Comparison of ENCODE assay signal across 8 mouse cellular contexts in genomic region chr13:68999826-69000225, GRCm38 (mm10). TPM values are rescaled to one million over a fixed set of nuclear protein-coding genes. Genes with fewer than 3 reads are reported as not detected.
DNase-seq lines count a peak whose midpoint lies in the region; ATAC-seq and TF ChIP-seq lines count a peak whose summit lies in the region.

No protein-coding gene starts in this region.

- no peak for TF ChIP-seq CTCF in thymus, adult 2 months (IDR thresholded peaks at IDR 0.05; ENCODE audit: borderline replicate concordance, control insufficient read depth, extremely low read depth, insufficient read depth, low read length, poor library complexity)

- H3K9ac ChIP-seq in heart, embryonic 14.5 days (ENCODE audit: low read length) = peak overlapping the region; percentile 71; the same call in 1 of the 2 replicates
- peak overlapping the region; percentile 84; the same call in 1 of the 2 replicates for H3K9ac ChIP-seq in hindbrain, embryonic 12.5 days
- peak overlapping the region; percentile 72; the same call in 1 of the 2 replicates for H3K9ac ChIP-seq in midbrain, embryonic 11.5 days (ENCODE audit: low read length)

- H3K36me3 ChIP-seq in heart, embryonic 14.5 days (ENCODE audit: control insufficient read depth, insufficient read depth, low read length) = no peaks in the 10 kb centered on the region
- H3K36me3 ChIP-seq in hindbrain, embryonic 12.5 days = no peaks in the 10 kb centered on the region
- H3K36me3 ChIP-seq in midbrain, embryonic 11.5 days (ENCODE audit: control insufficient read depth, insufficient read depth, low read length) = no peaks in the 10 kb centered on the region
- no peaks in the 10 kb centered on the region for H3K36me3 ChIP-seq in thymus, adult 2 months (ENCODE audit: control insufficient read depth, insufficient read depth, low read length)

- H3K4me2 ChIP-seq in heart, embryonic 14.5 days (ENCODE audit: low read length) = peak overlapping the region; percentile 95
- peak overlapping the region; percentile 94 for H3K4me2 ChIP-seq in hindbrain, embryonic 12.5 days (replicated peaks)
- H3K4me2 ChIP-seq in midbrain, embryonic 11.5 days = peak overlapping the region; percentile 88

- H3K9me3 ChIP-seq in heart, embryonic 14.5 days (ENCODE audit: control insufficient read depth, low read length) = no peaks in the 10 kb centered on the region
- no peaks in the 10 kb centered on the region for H3K9me3 ChIP-seq in hindbrain, embryonic 12.5 days (replicated peaks)
- no peaks in the 10 kb centered on the region for H3K9me3 ChIP-seq in midbrain, embryonic 11.5 days (ENCODE audit: control insufficient read depth, low read length)

- 0 out of 2 replicates have a peak, but pooled peaks have one; percentile 2 for ATAC-seq in heart, embryonic 14.5 days (ENCODE audit: insufficient number of reproducible peaks, insufficient read depth, low FRiP score, low read depth)
- no peak for ATAC-seq in hindbrain, embryonic 12.5 days (ENCODE audit: low FRiP score)
- ATAC-seq in midbrain, embryonic 11.5 days (ENCODE audit: low FRiP score) = no peak

- no peak overlapping the region for H3K27ac ChIP-seq in heart, embryonic 14.5 days (replicated peaks in 1 of 2; ENCODE audit: control insufficient read depth in 1 of 2, insufficient read depth in 1 of 2, low read depth in 2 of 2, low read length in 2 of 2)
- no peak overlapping the region for H3K27ac ChIP-seq in hindbrain, embryonic 12.5 days
- H3K27ac ChIP-seq in midbrain, embryonic 11.5 days (ENCODE audit: low read depth, low read length) = no peak overlapping the region
- no peak overlapping the region for H3K27ac ChIP-seq in thymus, adult 2 months (ENCODE audit: control insufficient read depth, insufficient read depth, low read length)

- peak overlapping the region; percentile 54 to 61 for H3K4me3 ChIP-seq in heart, embryonic 14.5 days (ENCODE audit: control insufficient read depth in 1 of 2, insufficient read depth in 1 of 2, low read depth in 1 of 2, low read length in 2 of 2)
- peak overlapping the region; percentile 70 for H3K4me3 ChIP-seq in hindbrain, embryonic 12.5 days
- H3K4me3 ChIP-seq in midbrain, embryonic 11.5 days (ENCODE audit: low read depth, low read length) = peak overlapping the region; percentile 60
- H3K4me3 ChIP-seq in thymus, adult 2 months (ENCODE audit: control insufficient read depth, insufficient read depth, low read length) = no peak overlapping the region

- no peak for DNase-seq in heart, adult 11 months
- peak; percentile 2 for DNase-seq in Muller cell, postnatal 12 days (ENCODE audit: inconsistent ontology term)
- no peak for DNase-seq in midbrain, embryonic 11.5 days (ENCODE audit: low spot score, missing footprints)
- no peak for DNase-seq in ovary, postnatal 36 days (ENCODE audit: low spot score)
- no peak for DNase-seq in left cerebral cortex, postnatal 10 days (ENCODE audit: extremely low spot score in 1 of 2, low spot score in 2 of 2)
- no peak for DNase-seq in thymus, adult 2 months

- WGBS in heart, embryonic 14.5 days = 40% methylated on average over 5 of the region's 5 CpGs
- WGBS in hindbrain, embryonic 12.5 days = 47% methylated on average over 5 of the region's 5 CpGs
- 43% methylated on average over 5 of the region's 5 CpGs for WGBS in midbrain, embryonic 11.5 days
- WGBS in thymus, adult 2 months = 65% methylated on average over 5 of the region's 5 CpGs

- no peak for TF ChIP-seq POLR2A in thymus, adult 2 months (IDR thresholded peaks at IDR 0.05; ENCODE audit: control insufficient read depth, extremely low read depth, insufficient read depth, low read length, poor library complexity)

- H3K4me1 ChIP-seq in heart, embryonic 14.5 days (ENCODE audit: control insufficient read depth in 2 of 2, insufficient read depth in 2 of 2, low read length in 2 of 2) = peaks cover 3 to 5% of the 10 kb centered on the region in 2 experiments; a peak in 2 of 4 replicates
- peaks cover 20% of the 10 kb centered on the region for H3K4me1 ChIP-seq in hindbrain, embryonic 12.5 days
- H3K4me1 ChIP-seq in midbrain, embryonic 11.5 days (ENCODE audit: control insufficient read depth, insufficient read depth, low read length) = peaks cover 4% of the 10 kb centered on the region; the same call in 1 of the 2 replicates
- H3K4me1 ChIP-seq in thymus, adult 2 months (replicated peaks; ENCODE audit: control insufficient read depth, insufficient read depth, low read length) = no peaks in the 10 kb centered on the region

- intact Hi-C loops in left cerebral cortex, postnatal 10 days (cut with DNase I) = loop anchor here (2.0 to 10.0 kb wide), 4 partner anchors 65 to 461 kb away; no protein-coding TSS in a partner anchor

- H3K27me3 ChIP-seq in heart, embryonic 14.5 days (ENCODE audit: control insufficient read depth, insufficient read depth, low read length) = peaks cover 48% of the 10 kb centered on the region
- H3K27me3 ChIP-seq in hindbrain, embryonic 12.5 days = peaks cover 20% of the 10 kb centered on the region
- H3K27me3 ChIP-seq in midbrain, embryonic 11.5 days (ENCODE audit: control insufficient read depth, insufficient read depth, low read length) = peaks cover 22% of the 10 kb centered on the region
- H3K27me3 ChIP-seq in thymus, adult 2 months (ENCODE audit: control insufficient read depth, insufficient read depth, low read length) = peaks cover 3% of the 10 kb centered on the region; the same call in 1 of the 2 replicates

RNA-seq across cellular contexts. Expression of gene Adcy2, which starts 0.5 kb away (rescaled TPM):
- 0.71 and 0.89 TPM in 2 replicates for polyA plus RNA-seq in heart, embryonic 14.5 days (2014; fragmentation: Nextera tagmentation; extraction: Ambion mirVana)
- polyA plus RNA-seq in hindbrain, embryonic 12.5 days (2016; fragmentation: Nextera tagmentation; extraction: Ambion mirVana) = 6.5 and 7.0 TPM in 2 replicates
- 1.4 and 1.5 TPM in 2 replicates for polyA plus RNA-seq in midbrain, embryonic 11.5 days (2014; fragmentation: Nextera tagmentation; extraction: Ambion mirVana)
- total RNA-seq in left cerebral cortex, postnatal 10 days (2021) = 10 to 100 TPM; 58.8 to 88.5 TPM
- polyA plus RNA-seq in thymus, adult 2 months (2012; rRNA removed) = 0.55 and 0.65 TPM in 2 replicates
